Mouse (Mus musculus): Measurements from ENCODE around the gene Hbb-bh1. TPM values are rescaled to one million over a fixed set of nuclear protein-coding genes. Genes with fewer than 3 reads are reported as not detected.
"Not testable (repeated sequence)": the region's sequence is repeated elsewhere in the genome, so short reads cannot be mapped to it uniquely, and the experiment has no call there.

Hbb-bh1 gene
- polyA plus RNA-seq, 1 experiment from 2014 or later: 1.2 TPM

DNA sequence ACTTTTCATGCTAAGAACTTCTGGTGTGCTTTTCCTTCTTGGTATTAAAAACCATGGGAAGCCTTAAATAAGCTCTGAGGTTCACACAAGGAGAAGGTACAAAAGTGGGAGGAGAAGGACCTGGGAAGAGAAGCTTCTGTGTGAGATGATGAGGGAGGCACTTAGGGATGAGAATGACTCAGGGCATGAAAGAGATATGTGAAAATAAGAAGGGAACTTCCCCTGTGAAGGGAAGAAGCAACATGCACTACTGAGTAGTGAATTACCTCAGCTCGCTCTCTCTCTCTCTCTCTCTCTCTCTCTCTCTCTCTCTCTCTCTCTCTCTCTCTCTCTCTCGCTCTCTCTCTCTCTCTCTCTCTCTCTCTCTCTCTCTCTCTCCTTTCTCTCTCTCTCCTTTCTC lies 27.9 kb downstream of the Hbb-bh1 start:
- ATAC-seq; H3K27me3 ChIP-seq (replicated peaks; ENCODE audit: control insufficient read depth, insufficient read depth, low read length); H3K9ac ChIP-seq (ENCODE audit: low read depth, low read length); H3K4me3 ChIP-seq (ENCODE audit: low read length); H3K4me1 ChIP-seq (ENCODE audit: control insufficient read depth, insufficient read depth, low read length); H3K9me3 ChIP-seq (ENCODE audit: control insufficient read depth, low read length); H3K27ac ChIP-seq (ENCODE audit: low read length); H3K36me3 ChIP-seq (ENCODE audit: control insufficient read depth, insufficient read depth, low read length); H3K4me2 ChIP-seq (ENCODE audit: low read depth, low read length): not testable (repeated sequence)
- 70% methylated on average over 1 of the region's 2 CpGs for WGBS

DNA sequence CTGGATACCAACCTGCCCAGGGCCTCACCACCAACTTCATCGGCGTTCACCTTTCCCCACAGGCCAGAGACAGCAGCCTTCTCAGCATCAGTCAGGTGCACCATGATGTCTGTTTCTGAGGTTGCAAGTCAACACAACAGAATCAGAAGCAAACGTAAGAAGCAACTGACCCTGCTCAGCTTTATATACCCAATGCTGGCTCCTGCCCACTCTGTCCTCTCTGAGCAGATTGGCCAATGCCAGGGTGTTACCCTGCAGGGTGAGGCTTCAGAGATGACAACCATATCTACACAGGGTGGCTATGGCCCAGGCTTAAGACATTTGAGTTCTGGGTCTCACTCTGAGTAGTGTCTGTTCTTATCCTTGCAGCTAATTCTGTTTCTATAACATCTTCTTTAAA lies 29.2 kb downstream of the Hbb-bh1 start, which contains the start of gene Hbb-bt:
Hbb-bt (minus strand) TSS at position 231 of the 400 bp plus-strand sequence.
- peak; percentile 86 for ATAC-seq
- H3K36me3 ChIP-seq (ENCODE audit: control insufficient read depth, insufficient read depth, low read length): no peaks in the 10 kb centered on the region
- WGBS: 94% methylated on average over 3 of the region's 3 CpGs

DNA sequence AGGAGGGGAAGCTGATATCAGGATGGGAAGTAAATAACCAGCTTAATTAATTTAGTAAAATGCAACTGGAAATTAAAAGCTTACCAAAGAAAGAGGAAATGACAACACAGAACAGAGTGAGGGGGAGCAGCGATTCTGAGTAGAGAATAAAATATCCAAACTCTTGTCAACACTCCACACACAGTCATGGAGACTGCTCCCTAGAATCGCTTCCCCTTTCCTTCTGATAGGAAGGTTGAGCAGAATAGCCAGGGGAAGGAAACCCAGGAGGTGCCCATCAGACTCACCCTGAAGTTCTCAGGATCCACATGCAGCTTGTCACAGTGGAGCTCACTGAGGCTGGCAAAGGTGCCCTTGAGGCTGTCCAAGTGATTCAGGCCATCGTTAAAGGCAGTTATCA lies 29.8 kb downstream of the Hbb-bh1 start:
- no CpG with 5 or more reads among the region's 3 CpGs for WGBS
- not testable (repeated sequence) for H3K27ac ChIP-seq (ENCODE audit: low read length); H3K9me3 ChIP-seq (ENCODE audit: control insufficient read depth, low read length); H3K4me3 ChIP-seq (ENCODE audit: low read length); ATAC-seq; H3K36me3 ChIP-seq (ENCODE audit: control insufficient read depth, insufficient read depth, low read length); H3K4me2 ChIP-seq (ENCODE audit: low read depth, low read length); H3K4me1 ChIP-seq (ENCODE audit: control insufficient read depth, insufficient read depth, low read length); H3K27me3 ChIP-seq (replicated peaks; ENCODE audit: control insufficient read depth, insufficient read depth, low read length); H3K9ac ChIP-seq (ENCODE audit: low read depth, low read length)

More for the DNA sequence above, 29.2 kb downstream of the Hbb-bh1 start, which contains the start of gene Hbb-bt:
- Histone ChIP-seq H3K4me2 (ENCODE audit: low read depth, low read length) (no peak within 1 kb of the TSS), H3K9ac (ENCODE audit: low read depth, low read length) (no peak within 1 kb of the TSS), H3K4me3 (ENCODE audit: low read length) (no peak within 1 kb of the TSS), H3K27me3 (replicated peaks; ENCODE audit: control insufficient read depth, insufficient read depth, low read length) (no peaks in the 10 kb centered on the region), H3K4me1 (ENCODE audit: control insufficient read depth, insufficient read depth, low read length) (no peaks in the 10 kb centered on the region), H3K9me3 (ENCODE audit: control insufficient read depth, low read length) (no peaks in the 10 kb centered on the region), H3K27ac (ENCODE audit: low read length) (no peak within 1 kb of the TSS)

DNA sequence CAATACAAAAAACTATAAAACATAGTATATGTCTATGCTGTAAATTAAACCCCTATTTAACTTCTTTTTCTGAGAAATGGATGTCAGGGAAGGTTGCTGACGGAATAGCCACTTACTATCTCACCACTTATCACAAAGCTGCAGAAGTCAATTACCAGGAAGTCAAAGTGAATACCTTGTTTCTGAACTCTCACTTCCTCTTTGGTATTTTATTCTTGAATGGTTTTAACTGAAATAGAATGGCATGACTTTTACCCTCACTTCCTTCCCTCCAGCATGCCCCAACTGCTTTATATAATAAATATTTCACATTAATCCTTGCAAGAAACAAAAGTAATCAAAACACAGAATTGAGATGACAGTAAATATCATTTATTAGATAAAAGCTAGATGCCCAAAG lies 30.8 kb downstream of the Hbb-bh1 start:
- no peaks in the 10 kb centered on the region for H3K27me3 ChIP-seq (replicated peaks; ENCODE audit: control insufficient read depth, insufficient read depth, low read length)
- no peak overlapping the region for H3K4me3 ChIP-seq (ENCODE audit: low read length)
- H3K4me1 ChIP-seq (ENCODE audit: control insufficient read depth, insufficient read depth, low read length): no peaks in the 10 kb centered on the region
- H3K9me3 ChIP-seq (ENCODE audit: control insufficient read depth, low read length): no peaks in the 10 kb centered on the region
- no peak overlapping the region for H3K27ac ChIP-seq (ENCODE audit: low read length)
- H3K9ac ChIP-seq (ENCODE audit: low read depth, low read length): no peak overlapping the region
- ATAC-seq: no peak
- 59% methylated on average over 1 of the region's 1 CpGs for WGBS
- no peak overlapping the region for H3K4me2 ChIP-seq (ENCODE audit: low read depth, low read length)
- no peaks in the 10 kb centered on the region for H3K36me3 ChIP-seq (ENCODE audit: control insufficient read depth, insufficient read depth, low read length)

DNA sequence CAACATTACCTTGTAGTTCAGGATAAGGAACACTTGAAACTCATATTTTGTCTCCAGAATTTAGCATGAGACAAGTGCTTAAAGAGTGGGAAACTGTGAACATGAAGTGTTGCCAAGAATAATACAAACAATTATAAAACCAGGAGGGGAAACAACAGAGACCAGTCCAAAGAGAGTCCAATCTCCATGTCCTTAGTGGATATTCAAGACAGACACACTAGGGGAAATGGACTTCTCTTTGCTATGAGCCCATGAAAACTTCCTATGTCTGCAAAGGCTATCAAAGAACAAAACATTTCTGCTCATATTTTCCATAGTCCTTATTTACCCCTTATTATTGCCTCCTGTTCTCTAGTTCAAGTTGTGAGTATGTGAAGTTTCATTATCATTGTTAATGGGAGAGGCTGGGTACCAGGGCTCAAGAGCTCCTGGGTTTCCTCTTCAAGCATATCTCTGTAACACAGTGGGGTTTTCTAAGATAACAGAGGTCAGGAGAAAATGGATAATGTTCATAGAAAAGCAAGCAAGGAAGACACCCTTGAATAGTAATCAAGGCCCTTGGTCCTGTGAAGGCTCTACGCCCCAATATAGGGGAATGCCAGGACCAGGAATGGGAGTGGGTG lies 31.6 kb downstream of the Hbb-bh1 start:
- WGBS: 88% methylated on average over 1 of the region's 1 CpGs
- no peaks in the 10 kb centered on the region for H3K36me3 ChIP-seq (ENCODE audit: control insufficient read depth, insufficient read depth, low read length)
- no peak overlapping the region for H3K4me2 ChIP-seq (ENCODE audit: low read depth, low read length)
- H3K27ac ChIP-seq (ENCODE audit: low read length): no peak overlapping the region
- H3K9ac ChIP-seq (ENCODE audit: low read depth, low read length): no peak overlapping the region
- no peaks in the 10 kb centered on the region for H3K4me1 ChIP-seq (ENCODE audit: control insufficient read depth, insufficient read depth, low read length)
- no peaks in the 10 kb centered on the region for H3K27me3 ChIP-seq (replicated peaks; ENCODE audit: control insufficient read depth, insufficient read depth, low read length)
- H3K9me3 ChIP-seq (ENCODE audit: control insufficient read depth, low read length): no peaks in the 10 kb centered on the region
- ATAC-seq: peak; percentile 56
- no peak overlapping the region for H3K4me3 ChIP-seq (ENCODE audit: low read length)

DNA sequence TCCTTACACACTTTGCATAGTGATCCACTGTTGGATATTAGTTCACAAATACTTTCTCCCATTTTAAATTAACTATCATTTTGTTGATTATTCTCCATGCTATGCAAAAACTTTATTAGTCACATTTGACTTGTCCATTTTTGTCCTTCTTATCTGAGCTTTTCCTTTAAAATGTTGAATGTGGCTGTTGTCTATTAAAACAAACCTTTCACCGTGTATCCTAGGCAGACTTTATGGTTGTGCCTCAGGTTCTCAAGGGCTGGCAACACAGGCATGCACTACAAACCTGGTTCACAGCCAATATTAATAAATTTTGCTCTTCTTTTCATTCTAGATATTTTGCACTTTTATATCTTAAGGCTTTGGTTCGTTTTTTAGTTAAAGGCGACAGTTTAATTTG lies 32.2 kb downstream of the Hbb-bh1 start:
- 68% methylated on average over 3 of the region's 3 CpGs for WGBS

DNA sequence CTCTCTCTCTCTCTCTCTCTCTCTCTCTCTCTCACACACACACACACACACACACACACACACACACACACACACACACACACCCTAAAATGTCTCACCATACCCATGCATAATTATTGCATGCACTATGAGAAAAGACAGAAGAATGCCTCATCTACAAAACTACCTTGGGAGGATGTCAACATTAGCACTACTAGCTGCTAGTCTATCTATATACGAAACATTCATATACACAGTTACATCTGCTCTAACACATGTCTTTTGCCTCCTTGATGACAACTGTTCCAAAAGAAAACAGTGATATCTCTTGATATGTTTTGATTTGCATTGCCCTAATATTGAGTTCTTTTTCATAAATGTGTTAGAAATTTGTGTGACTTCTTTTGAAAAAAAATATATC lies 32.7 kb downstream of the Hbb-bh1 start:
- no peaks in the 10 kb centered on the region for H3K27me3 ChIP-seq (replicated peaks; ENCODE audit: control insufficient read depth, insufficient read depth, low read length)
- no peaks in the 10 kb centered on the region for H3K4me1 ChIP-seq (ENCODE audit: control insufficient read depth, insufficient read depth, low read length)
- no peaks in the 10 kb centered on the region for H3K9me3 ChIP-seq (ENCODE audit: control insufficient read depth, low read length)
- no peak overlapping the region for H3K27ac ChIP-seq (ENCODE audit: low read length)
- no peaks in the 10 kb centered on the region for H3K36me3 ChIP-seq (ENCODE audit: control insufficient read depth, insufficient read depth, low read length)
- WGBS: 80% methylated on average over 1 of the region's 1 CpGs
- no peak overlapping the region for H3K9ac ChIP-seq (ENCODE audit: low read depth, low read length)
- no peak overlapping the region for H3K4me2 ChIP-seq (ENCODE audit: low read depth, low read length)
- no peak overlapping the region for H3K4me3 ChIP-seq (ENCODE audit: low read length)
- no peak for ATAC-seq

More for the DNA sequence above, 32.2 kb downstream of the Hbb-bh1 start:
- no peaks in the 10 kb centered on the region for H3K36me3 ChIP-seq (ENCODE audit: control insufficient read depth, insufficient read depth, low read length)
- H3K27me3 ChIP-seq (replicated peaks; ENCODE audit: control insufficient read depth, insufficient read depth, low read length): no peaks in the 10 kb centered on the region
- no peaks in the 10 kb centered on the region for H3K4me1 ChIP-seq (ENCODE audit: control insufficient read depth, insufficient read depth, low read length)
- H3K4me3 ChIP-seq (ENCODE audit: low read length): no peak overlapping the region
- no peak overlapping the region for H3K9ac ChIP-seq (ENCODE audit: low read depth, low read length)
- ATAC-seq: 0 out of 2 replicates have a peak, but pooled peaks have one; percentile 42
- H3K4me2 ChIP-seq (ENCODE audit: low read depth, low read length): no peak overlapping the region
- H3K27ac ChIP-seq (ENCODE audit: low read length): no peak overlapping the region
- no peaks in the 10 kb centered on the region for H3K9me3 ChIP-seq (ENCODE audit: control insufficient read depth, low read length)

DNA sequence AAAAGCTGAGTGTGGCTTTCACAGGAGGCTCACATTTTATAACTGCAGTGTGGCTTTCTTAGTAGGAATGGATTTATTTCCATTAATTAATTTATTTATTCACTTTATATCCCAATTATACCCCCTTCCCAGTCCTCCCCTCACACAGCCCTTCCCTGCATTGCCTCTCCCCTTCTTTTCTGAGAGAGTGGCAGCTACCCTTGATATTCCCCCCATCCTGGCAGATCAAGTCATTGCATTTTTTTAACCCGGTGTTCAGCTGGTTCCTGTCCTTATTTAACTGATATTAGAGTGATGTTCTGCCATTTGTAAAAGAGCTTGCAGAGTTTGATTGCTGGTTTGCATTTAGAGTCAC lies 33.2 kb downstream of the Hbb-bh1 start:
- Histone ChIP-seq H3K9me3 (ENCODE audit: control insufficient read depth, low read length) (no peaks in the 10 kb centered on the region), H3K9ac (ENCODE audit: low read depth, low read length) (no peak overlapping the region), H3K4me2 (ENCODE audit: low read depth, low read length) (no peak overlapping the region), H3K4me1 (ENCODE audit: control insufficient read depth, insufficient read depth, low read length) (no peaks in the 10 kb centered on the region), H3K27me3 (replicated peaks; ENCODE audit: control insufficient read depth, insufficient read depth, low read length) (no peaks in the 10 kb centered on the region), H3K36me3 (ENCODE audit: control insufficient read depth, insufficient read depth, low read length) (no peaks in the 10 kb centered on the region), H3K4me3 (ENCODE audit: low read length) (no peak overlapping the region), H3K27ac (ENCODE audit: low read length) (no peak overlapping the region)
- no peak for ATAC-seq
- 57% methylated on average over 1 of the region's 1 CpGs for WGBS

DNA sequence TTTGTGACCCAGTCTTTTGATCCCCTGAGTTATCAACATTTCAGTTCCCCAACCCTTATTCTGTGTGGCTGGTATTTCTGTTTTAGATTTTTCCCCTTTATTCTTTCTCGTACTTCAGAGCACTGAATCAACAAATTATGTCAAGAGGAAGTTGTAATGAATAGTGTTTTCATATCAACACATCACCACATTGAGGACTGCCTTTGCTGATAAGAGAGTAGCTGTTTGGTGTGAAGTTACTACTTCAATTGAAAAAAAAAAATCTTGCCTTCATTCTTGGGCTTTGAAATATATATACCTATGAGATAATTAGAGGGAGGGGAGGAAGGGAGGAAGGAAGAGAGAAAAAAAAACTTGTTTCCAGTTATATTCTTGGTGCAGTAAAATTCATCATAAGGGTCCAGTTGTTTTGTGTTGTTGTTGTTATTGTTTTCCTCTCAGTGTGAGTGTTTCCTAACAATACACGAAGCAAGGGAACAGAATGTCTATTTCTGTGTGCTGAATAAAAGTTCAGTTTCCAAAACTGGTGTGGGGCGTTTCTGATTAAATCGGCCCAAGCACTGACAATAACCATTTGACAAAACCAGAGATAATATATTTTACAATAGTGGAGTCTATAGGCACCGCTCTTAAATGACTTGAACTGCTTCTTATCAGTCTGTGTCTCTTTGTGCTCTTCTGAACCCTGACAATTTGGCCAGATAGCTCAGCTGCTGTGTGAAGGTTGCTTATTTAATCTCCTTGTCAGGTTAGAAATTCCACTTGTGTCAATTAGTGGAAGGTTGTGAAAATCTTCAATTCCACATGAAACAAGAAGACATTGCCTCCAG lies 33.8 kb downstream of the Hbb-bh1 start:
- no peaks in the 10 kb centered on the region for H3K36me3 ChIP-seq (ENCODE audit: control insufficient read depth, insufficient read depth, low read length)
- H3K27me3 ChIP-seq (replicated peaks; ENCODE audit: control insufficient read depth, insufficient read depth, low read length): no peaks in the 10 kb centered on the region
- 46% methylated on average over 5 of the region's 5 CpGs for WGBS
- no peaks in the 10 kb centered on the region for H3K9me3 ChIP-seq (ENCODE audit: control insufficient read depth, low read length)
- H3K4me3 ChIP-seq (ENCODE audit: low read length): no peak overlapping the region
- H3K4me2 ChIP-seq (ENCODE audit: low read depth, low read length): no peak overlapping the region
- no peaks in the 10 kb centered on the region for H3K4me1 ChIP-seq (ENCODE audit: control insufficient read depth, insufficient read depth, low read length)
- ATAC-seq: no peak
- H3K27ac ChIP-seq (ENCODE audit: low read length): no peak overlapping the region
- no peak overlapping the region for H3K9ac ChIP-seq (ENCODE audit: low read depth, low read length)

Data from intestine, embryonic 16.5 days (tissue).